Mouse (Mus musculus) hematopoietic stem cell, adult 5-6 weeks (primary cell): Measurements from ENCODE around the gene Fstl4. TPM values are rescaled to one million over a fixed set of nuclear protein-coding genes. Genes with fewer than 3 reads are reported as not detected.

Source experiments
- ATAC-seq, 2 experiments: fragments of 125-278 bp in 1 of 2; replicated peaks in 1 of 2; 2 replicates each; pipeline ENCODE4 v1.8.0; 2016 to 2017; ENCODE audit warnings: inconsistent platforms in 2 of 2, mild to moderate bottlenecking in 2 of 2, moderate number of reproducible peaks in 2 of 2, low read depth in 1 of 2, moderate TSS enrichment in 1 of 2; ENCODE audit not compliant: low FRiP score in 2 of 2, poor library complexity in 2 of 2, severe bottlenecking in 2 of 2, insufficient read depth in 1 of 2, low TSS enrichment in 1 of 2
- total RNA-seq: library from RNA; stranded (forward); fragments of 172-1452, 232-1000 nt; gene quantifications from 2 replicates; pipeline ENCODE4 v1.2.3, GENCODE M21; 2017

The Fstl4 gene
- total RNA-seq, 1 experiment from 2014 or later = not detected

- no peak for ATAC-seq
These were observed 2.6 kb upstream of the Fstl4 start for GRCm38 (mm10) chr11:52761800-52762199.

GRCm38 (mm10) chr11:52764894-52765677 is 652 bp downstream of the Fstl4 start:
- no peak for ATAC-seq

GRCm38 (mm10) chr11:52765678-52766254 is 1.3 kb downstream of the Fstl4 start:
- ATAC-seq = peak; percentile 33 to 72; a peak in 3 of 4 replicates

GRCm38 (mm10) chr11:52767921-52768320 is 3.5 kb downstream of the Fstl4 start:
- no peak for ATAC-seq

GRCm38 (mm10) chr11:52773073-52773472 is 8.6 kb downstream of the Fstl4 start:
- no peak for ATAC-seq

GRCm38 (mm10) chr11:52775291-52775690 is 10.9 kb downstream of the Fstl4 start:
- no peak for ATAC-seq

GRCm38 (mm10) chr11:52782426-52782825 is 18.0 kb downstream of the Fstl4 start:
- ATAC-seq = no peak

GRCm38 (mm10) chr11:52794331-52794730 is 29.9 kb downstream of the Fstl4 start:
- ATAC-seq = no peak

GRCm38 (mm10) chr11:52809542-52809941 is 45.1 kb downstream of the Fstl4 start:
- ATAC-seq = no peak

- no peak for ATAC-seq
These were observed 51.6 kb downstream of the Fstl4 start for GRCm38 (mm10) chr11:52816004-52816403.

- no peak for ATAC-seq
These were observed 56.0 kb downstream of the Fstl4 start for GRCm38 (mm10) chr11:52820336-52820905.

- no peak for ATAC-seq
These were observed 62.2 kb downstream of the Fstl4 start for GRCm38 (mm10) chr11:52826591-52826990.

- ATAC-seq = no peak
These were observed 67.3 kb downstream of the Fstl4 start for GRCm38 (mm10) chr11:52831631-52832310.

- ATAC-seq = no peak
These were observed 67.9 kb downstream of the Fstl4 start for GRCm38 (mm10) chr11:52832311-52832675.

GRCm38 (mm10) chr11:52848691-52849090 is 84.3 kb downstream of the Fstl4 start:
- ATAC-seq = no peak

- ATAC-seq = no peak
These were observed 85.6 kb downstream of the Fstl4 start for GRCm38 (mm10) chr11:52850071-52850470.

GRCm38 (mm10) chr11:52872846-52873512 is 108.5 kb downstream of the Fstl4 start:
- ATAC-seq = no peak
